Mouse (Mus musculus) lung, postnatal 4 days (tissue): ENCODE results near the gene Zkscan17.

Experiments used
- DNase-seq, 2 experiments: peaks; one replicate each; pipeline ENCODE4 v3.0.0; 2021

Zkscan17 gene

GRCm38 (mm10) chr11:59517441-59517840 is 9.1 kb downstream of the Zkscan17 start:
- DNase-seq = no peak

- no peak for DNase-seq
Measured at GRCm38 (mm10) chr11:59514789-59515188, 11.8 kb downstream of the Zkscan17 start.

GRCm38 (mm10) chr11:59514381-59514780 is 12.2 kb downstream of the Zkscan17 start:
- no peak for DNase-seq

DNA sequence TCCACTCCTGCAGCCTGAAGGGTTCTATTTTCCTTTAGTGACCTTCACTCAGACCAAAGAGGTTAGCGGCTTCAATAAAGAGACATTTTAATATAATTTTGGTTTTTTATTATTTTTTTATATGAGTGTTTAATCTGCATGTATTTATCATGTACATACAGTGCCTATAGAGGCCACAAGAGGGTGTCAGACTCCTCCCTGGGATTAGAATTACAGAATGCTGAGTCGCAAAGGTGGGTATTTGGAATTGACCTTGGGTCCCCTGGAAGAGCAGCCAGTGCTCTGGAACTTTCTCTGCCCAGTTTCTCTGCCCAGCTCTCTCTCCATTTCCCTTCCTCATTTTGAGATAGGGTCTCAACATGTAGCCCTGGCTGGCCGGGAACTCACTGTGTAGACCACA is 13.0 kb downstream of the Zkscan17 start:
- DNase-seq = no peak

DNA sequence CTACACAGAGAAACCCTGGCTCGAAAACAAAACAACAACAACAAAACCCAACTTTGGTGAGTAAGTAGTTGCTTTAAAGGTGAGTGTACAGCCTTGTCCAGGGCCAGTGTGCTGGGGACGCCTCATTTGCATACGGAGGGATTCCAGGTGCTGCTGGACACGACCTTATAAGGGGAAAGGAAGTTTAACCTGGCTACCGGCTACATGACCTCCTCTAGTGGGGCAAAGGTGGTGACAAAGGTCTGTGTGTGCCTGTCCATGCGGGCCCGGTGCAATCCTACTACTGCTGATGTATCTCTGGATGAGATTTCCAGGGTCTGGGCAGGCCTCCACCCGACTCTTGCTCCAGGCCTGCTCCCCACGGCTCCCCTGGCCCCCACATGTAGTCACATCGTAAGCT is 13.8 kb downstream of the Zkscan17 start:
- no peak for DNase-seq

- no peak for DNase-seq
Measured at GRCm38 (mm10) chr11:59511558-59511957, 15.0 kb downstream of the Zkscan17 start.

GRCm38 (mm10) chr11:59506713-59507074 is 19.9 kb downstream of the Zkscan17 start:
- no peak for DNase-seq

- DNase-seq = peak; percentile 90 to 94
Measured at GRCm38 (mm10) chr11:59505839-59506712, 20.5 kb downstream of the Zkscan17 start.

DNA sequence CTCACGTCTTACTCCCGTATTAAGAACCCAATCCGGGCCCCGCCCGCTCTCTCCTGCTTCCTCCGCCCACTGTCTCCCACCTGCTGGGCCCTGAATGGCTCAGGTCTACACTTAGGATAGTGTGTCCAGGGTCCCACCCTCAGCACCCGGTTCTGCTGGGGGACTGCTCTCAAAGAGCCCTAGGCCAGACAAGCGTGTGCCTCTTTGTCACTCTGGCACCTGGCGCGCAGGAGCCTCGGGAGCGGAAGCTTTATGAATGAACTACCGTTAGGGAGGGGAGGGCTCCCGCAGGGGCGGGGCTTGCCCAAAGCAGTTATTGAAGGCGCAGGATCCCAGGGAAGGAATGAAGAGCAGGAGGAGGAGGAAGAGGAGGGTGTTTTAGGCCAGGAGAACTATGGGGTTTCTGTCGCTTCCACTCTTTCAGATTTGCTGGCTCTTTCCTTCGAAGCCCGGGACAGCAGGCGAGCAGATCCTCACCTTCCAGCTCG is 21.2 kb downstream of the Zkscan17 start:
- peak; percentile 65 to 69 for DNase-seq

GRCm38 (mm10) chr11:59501978-59502700 is 24.4 kb downstream of the Zkscan17 start:
- DNase-seq = no peak

- no peak for DNase-seq
Measured at GRCm38 (mm10) chr11:59497747-59498146, 28.8 kb downstream of the Zkscan17 start.

DNA sequence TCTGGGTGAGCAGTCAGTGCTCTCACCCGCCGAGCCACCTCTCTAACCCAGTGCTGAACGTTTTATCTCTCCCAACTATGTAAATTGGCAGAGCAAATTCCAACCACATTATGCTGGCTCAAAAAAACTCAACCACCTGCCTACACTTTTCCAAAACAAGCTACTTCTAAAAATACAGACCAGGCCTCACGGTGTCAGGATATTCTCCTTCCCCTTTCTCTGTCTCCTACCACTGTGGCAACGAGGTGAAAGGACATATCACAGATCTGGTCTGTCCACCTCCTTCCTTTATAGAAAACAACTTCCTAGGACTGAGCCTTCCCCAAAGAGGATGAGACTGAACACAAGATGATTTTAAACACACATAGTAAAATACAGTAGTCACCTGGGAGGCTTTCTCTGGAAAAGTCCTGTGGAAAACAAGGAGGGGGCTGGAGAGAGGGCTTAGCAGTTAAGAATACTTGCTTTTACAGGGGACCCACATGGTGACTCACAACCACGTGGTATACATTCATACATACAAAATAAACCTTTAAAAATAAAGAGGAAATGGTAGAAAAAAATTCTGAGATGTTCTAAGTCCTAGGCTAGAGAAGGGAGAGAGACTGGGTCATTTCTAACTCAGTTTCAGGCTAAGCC is 29.8 kb downstream of the Zkscan17 start:
- no peak for DNase-seq

- no peak for DNase-seq
Measured at GRCm38 (mm10) chr11:59486222-59486621, 40.3 kb downstream of the Zkscan17 start.

- DNase-seq = no peak
Measured at GRCm38 (mm10) chr11:59485641-59486040, 40.9 kb downstream of the Zkscan17 start.

DNA sequence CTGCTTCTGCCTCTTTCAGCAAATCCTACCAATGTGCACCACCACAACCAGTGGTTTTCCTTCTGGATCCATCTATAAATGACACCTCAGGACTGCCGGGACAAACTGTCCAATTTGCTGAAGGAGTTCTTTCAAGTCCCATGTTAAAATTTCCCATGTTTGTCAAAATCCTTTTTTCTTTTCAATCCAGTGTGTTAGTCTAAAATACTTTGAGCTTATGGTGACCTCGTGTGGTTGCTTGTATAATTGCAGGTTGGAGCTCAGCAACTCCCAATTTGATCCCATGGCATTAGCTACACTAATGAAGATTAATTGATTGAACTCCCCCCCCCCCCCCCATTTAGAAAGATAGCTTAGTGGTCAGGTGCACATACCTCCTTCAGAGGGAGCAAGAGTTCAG is 43.3 kb downstream of the Zkscan17 start:
- DNase-seq = peak in 1 of 2 experiments; percentile 65

GRCm38 (mm10) chr11:59477240-59477639 is 49.3 kb downstream of the Zkscan17 start:
- DNase-seq = no peak

- peak; percentile 92 to 93 for DNase-seq
Measured at GRCm38 (mm10) chr11:59472326-59472677, 54.2 kb downstream of the Zkscan17 start, which contains the start of gene Zfp867. Gene Zfp867, minus strand, starts transcription at chr11:59472474.

- DNase-seq = peak in 1 of 2 experiments; percentile 8
Measured at GRCm38 (mm10) chr11:59471413-59472325, 54.9 kb downstream of the Zkscan17 start.

- DNase-seq = no peak
Measured at GRCm38 (mm10) chr11:59460459-59460858, 66.1 kb downstream of the Zkscan17 start.

DNA sequence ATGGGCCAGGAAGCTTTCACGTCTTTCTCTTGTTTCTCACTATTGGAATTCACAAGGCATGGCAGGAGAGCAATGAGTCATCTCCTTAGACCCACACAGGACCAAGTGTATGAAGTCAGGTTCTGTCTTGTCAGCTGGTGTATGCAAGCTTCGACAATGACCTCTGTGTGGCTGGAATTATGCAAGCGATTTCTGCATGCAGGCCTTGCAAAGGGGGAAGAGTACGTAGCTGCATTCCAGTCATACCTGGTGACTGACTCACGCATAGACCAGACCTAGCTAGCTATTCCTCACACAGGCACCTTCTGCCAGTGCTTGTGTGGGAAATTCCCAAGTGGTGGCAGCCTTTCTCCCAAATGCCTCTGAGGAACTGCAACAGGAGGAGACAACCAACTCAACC is 67.6 kb downstream of the Zkscan17 start:
- DNase-seq = peak; percentile 55 to 72

GRCm38 (mm10) chr11:59456891-59457290 is 69.7 kb downstream of the Zkscan17 start:
- no peak for DNase-seq

- no peak for DNase-seq
Measured at GRCm38 (mm10) chr11:59456346-59456745, 70.2 kb downstream of the Zkscan17 start.
